Mouse (Mus musculus): ENCODE data around the gene Fam214b. TPM values are rescaled to one million over a fixed set of nuclear protein-coding genes. Genes with fewer than 3 reads are reported as not detected.
"Not testable (repeated sequence)": the region's sequence is repeated elsewhere in the genome, so short reads cannot be mapped to it uniquely, and the experiment has no call there.

Fam214b gene
- polyA plus RNA-seq, 1 experiment from 2014 or later = 8.1 TPM

DNA sequence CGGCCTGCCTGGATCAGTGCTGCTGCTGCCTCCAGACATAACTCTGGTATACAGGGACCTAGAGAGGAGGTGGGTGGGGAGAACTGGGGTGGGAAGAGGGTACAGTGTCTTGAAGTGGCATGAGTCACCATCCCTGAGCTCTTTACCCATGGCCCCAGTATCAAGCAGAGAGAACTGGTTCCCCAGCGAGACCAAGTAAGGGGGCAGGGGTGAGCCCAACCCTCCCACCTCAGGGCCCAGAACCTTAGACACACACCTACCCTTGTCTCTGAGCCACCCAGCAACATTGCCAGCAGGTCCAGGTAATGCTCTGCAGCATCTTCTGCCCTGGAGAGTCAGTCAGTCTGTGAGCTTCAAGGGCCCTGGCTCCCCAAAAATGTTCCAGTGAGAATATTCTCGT is 41.1 kb downstream of the Fam214b start:
- H3K4me1 ChIP-seq (replicated peaks; ENCODE audit: insufficient read depth, low read length) = no peaks in the 10 kb centered on the region
- no peak overlapping the region for H3K27ac ChIP-seq
- no peak overlapping the region for H3K4me3 ChIP-seq (replicated peaks; ENCODE audit: low read depth, low read length)
- no peaks in the 10 kb centered on the region for H3K9me3 ChIP-seq (replicated peaks; ENCODE audit: low read length)
- DNase-seq (ENCODE audit: low spot score) (no peak), ATAC-seq (replicated peaks; ENCODE audit: low FRiP score, low read depth) (no peak)
- no peak overlapping the region for H3K9ac ChIP-seq (ENCODE audit: low read depth, low read length)
- no peaks in the 10 kb centered on the region for H3K27me3 ChIP-seq (ENCODE audit: insufficient read depth, low read length)
- no peak overlapping the region for H3K4me2 ChIP-seq (ENCODE audit: low read length)
- TF ChIP-seq CTCF (IDR thresholded peaks at IDR 0.05; ENCODE audit: low read depth) = no peak
- WGBS = 91% methylated on average over 3 of the region's 3 CpGs
- 0 out of 2 replicates have a peak, but pooled peaks cover 3% of the 10 kb centered on the region for H3K36me3 ChIP-seq (ENCODE audit: insufficient read depth, low read length)

DNA sequence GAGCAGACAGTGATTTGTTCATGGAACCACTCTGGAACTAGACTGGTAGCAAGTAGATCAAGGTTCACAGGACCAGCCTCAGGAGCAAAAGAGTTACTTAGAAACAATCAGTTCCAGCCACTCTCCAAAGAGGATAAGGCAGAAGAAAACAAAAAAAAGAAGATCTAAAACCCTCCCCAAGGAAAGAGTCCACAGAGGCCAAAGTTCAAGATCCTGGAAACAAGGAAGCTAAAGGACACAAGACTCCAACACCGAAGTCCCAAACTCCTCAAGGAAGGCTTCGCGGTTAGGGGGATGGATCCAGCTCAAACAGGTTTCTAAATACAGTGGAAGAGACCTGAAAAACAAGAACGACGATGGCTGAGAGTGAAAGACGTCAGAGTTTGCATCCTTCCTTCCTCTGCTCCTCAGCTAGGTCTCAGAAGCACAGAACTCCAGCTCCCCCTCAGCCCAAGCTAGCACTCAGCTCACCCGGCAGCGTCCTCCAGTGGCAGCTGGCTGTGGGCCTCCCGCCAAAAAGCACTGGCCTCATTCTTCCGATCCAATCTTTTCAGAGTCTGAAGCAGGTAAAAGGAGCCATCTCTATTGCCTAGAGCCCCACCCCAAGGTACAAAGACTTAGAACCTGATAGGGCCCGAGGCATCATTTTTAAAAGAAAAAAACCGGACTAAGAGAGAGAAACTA is 43.1 kb downstream of the Fam214b start:
- Histone ChIP-seq H3K9me3 (replicated peaks; ENCODE audit: low read length) (no peaks in the 10 kb centered on the region), H3K27ac (no peak overlapping the region), H3K9ac (ENCODE audit: low read depth, low read length) (no peak overlapping the region), H3K4me2 (ENCODE audit: low read length) (no peak overlapping the region), H3K27me3 (ENCODE audit: insufficient read depth, low read length) (no peaks in the 10 kb centered on the region), H3K4me1 (replicated peaks; ENCODE audit: insufficient read depth, low read length) (peaks cover 10% of the 10 kb centered on the region), H3K4me3 (replicated peaks; ENCODE audit: low read depth, low read length) (no peak overlapping the region), H3K36me3 (ENCODE audit: insufficient read depth, low read length) (0 out of 2 replicates have a peak, but pooled peaks cover 3% of the 10 kb centered on the region)
- DNase-seq (ENCODE audit: low spot score) (no peak), ATAC-seq (replicated peaks; ENCODE audit: low FRiP score, low read depth) (no peak)
- TF ChIP-seq CTCF (IDR thresholded peaks at IDR 0.05; ENCODE audit: low read depth) = no peak
- WGBS = 71% methylated on average over 12 of the region's 12 CpGs

- H3K9ac ChIP-seq (ENCODE audit: low read depth, low read length) = no peak overlapping the region
- peaks cover 15% of the 10 kb centered on the region for H3K4me1 ChIP-seq (replicated peaks; ENCODE audit: insufficient read depth, low read length)
- H3K27ac ChIP-seq = no peak overlapping the region
Measured at GRCm38 (mm10) chr4:43001272-43001671, 44.7 kb downstream of the Fam214b start.

GRCm38 (mm10) chr4:43000141-43000986 is 45.7 kb downstream of the Fam214b start, which contains the start of gene Vcp:
Gene Vcp, minus strand, starts transcription at chr4:43000507.
- Histone ChIP-seq H3K4me2 (ENCODE audit: low read length) (peak within 1 kb of the TSS; percentile 56), H3K27ac (peak within 1 kb of the TSS; percentile 99), H3K9ac (ENCODE audit: low read depth, low read length) (peak within 1 kb of the TSS; percentile 96), H3K4me3 (replicated peaks; ENCODE audit: low read depth, low read length) (peak within 1 kb of the TSS; percentile 67), H3K4me1 (replicated peaks; ENCODE audit: insufficient read depth, low read length) (peaks cover 15% of the 10 kb centered on the region)
- H3K9me3 ChIP-seq (replicated peaks; ENCODE audit: low read length); H3K36me3 ChIP-seq (ENCODE audit: insufficient read depth, low read length); H3K27me3 ChIP-seq (ENCODE audit: insufficient read depth, low read length): not testable (repeated sequence)
- ATAC-seq (replicated peaks; ENCODE audit: low FRiP score, low read depth) = peak; percentile 97
- WGBS = 1% methylated on average over 45 of the region's 56 CpGs
- DNase-seq (ENCODE audit: low spot score) = peak; percentile 100

More at GRCm38 (mm10) chr4:43001272-43001671, 44.7 kb downstream of the Fam214b start:
- 91% methylated on average over 2 of the region's 2 CpGs for WGBS
- no peak for DNase-seq (ENCODE audit: low spot score)
- 0 out of 2 replicates have a peak, but pooled peaks cover 3% of the 10 kb centered on the region for H3K36me3 ChIP-seq (ENCODE audit: insufficient read depth, low read length)
- H3K4me2 ChIP-seq (ENCODE audit: low read length) = no peak overlapping the region
- no peaks in the 10 kb centered on the region for H3K27me3 ChIP-seq (ENCODE audit: insufficient read depth, low read length)
- TF ChIP-seq CTCF (IDR thresholded peaks at IDR 0.05; ENCODE audit: low read depth) = no peak
- no peak for ATAC-seq (replicated peaks; ENCODE audit: low FRiP score, low read depth)
- H3K4me3 ChIP-seq (replicated peaks; ENCODE audit: low read depth, low read length) = no peak overlapping the region
- no peaks in the 10 kb centered on the region for H3K9me3 ChIP-seq (replicated peaks; ENCODE audit: low read length)

DNA sequence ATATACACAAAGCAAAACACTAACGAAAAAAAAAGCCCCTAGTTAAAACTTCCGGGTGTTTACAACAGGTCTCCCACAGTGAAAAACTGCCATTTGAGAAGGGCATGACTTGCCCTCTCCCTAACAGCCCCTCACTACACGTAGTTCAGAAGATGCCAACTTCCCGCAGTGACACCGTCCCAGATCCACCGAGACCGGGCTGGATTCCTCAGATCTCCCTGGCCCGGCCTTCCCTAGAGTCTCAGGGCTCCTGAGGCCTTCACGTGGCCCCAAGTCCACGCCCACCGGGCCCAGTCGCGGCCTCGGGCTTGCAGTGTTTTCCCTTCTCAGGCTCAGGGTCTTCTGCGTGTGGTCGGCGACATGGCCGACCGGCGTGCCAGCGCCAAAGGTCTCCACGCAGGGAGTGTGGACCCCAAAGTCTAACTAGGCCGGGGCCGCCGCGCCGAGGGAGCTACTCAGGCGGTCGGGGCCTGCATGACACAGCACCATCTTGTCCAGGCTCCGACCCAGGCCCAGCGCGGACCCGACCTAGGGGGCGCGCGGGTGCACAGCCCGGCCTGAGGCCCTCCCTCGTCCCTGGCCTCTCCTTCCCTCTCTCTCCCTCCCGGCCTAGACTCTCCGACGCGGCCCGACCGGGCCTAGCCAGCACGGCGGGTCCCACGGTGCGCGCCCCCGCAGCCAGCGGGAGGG is 46.4 kb downstream of the Fam214b start:
- H3K9me3 ChIP-seq (replicated peaks; ENCODE audit: low read length) = no peaks in the 10 kb centered on the region
- peak overlapping the region; percentile 96 for H3K9ac ChIP-seq (ENCODE audit: low read depth, low read length)
- H3K4me3 ChIP-seq (replicated peaks; ENCODE audit: low read depth, low read length) = peak overlapping the region; percentile 67
- ATAC-seq (replicated peaks; ENCODE audit: low FRiP score, low read depth) (peak; percentile 78), DNase-seq (ENCODE audit: low spot score) (peak; percentile 83)
- H3K27me3 ChIP-seq (ENCODE audit: insufficient read depth, low read length) = no peaks in the 10 kb centered on the region
- peaks cover 7% of the 10 kb centered on the region; the same call in 1 of the 2 replicates for H3K36me3 ChIP-seq (ENCODE audit: insufficient read depth, low read length)
- under 1% methylated on average over 40 of the region's 51 CpGs for WGBS
- H3K27ac ChIP-seq = peak overlapping the region; percentile 99
- peak overlapping the region; percentile 56 for H3K4me2 ChIP-seq (ENCODE audit: low read length)
- peaks cover 15% of the 10 kb centered on the region for H3K4me1 ChIP-seq (replicated peaks; ENCODE audit: insufficient read depth, low read length)
- TF ChIP-seq CTCF (IDR thresholded peaks at IDR 0.05; ENCODE audit: low read depth) = peak; percentile 44; the same call in 1 of the 2 replicates

GRCm38 (mm10) chr4:42998022-42998421 is 48.0 kb downstream of the Fam214b start:
- Histone ChIP-seq H3K27me3 (ENCODE audit: insufficient read depth, low read length) (no peaks in the 10 kb centered on the region), H3K4me3 (replicated peaks; ENCODE audit: low read depth, low read length) (0 out of 2 replicates have a peak overlapping the region, but pooled peaks have one; percentile 67), H3K36me3 (ENCODE audit: insufficient read depth, low read length) (peaks cover 22% of the 10 kb centered on the region), H3K4me2 (ENCODE audit: low read length) (peak overlapping the region; percentile 56), H3K9ac (ENCODE audit: low read depth, low read length) (0 out of 2 replicates have a peak overlapping the region, but pooled peaks have one; percentile 96), H3K9me3 (replicated peaks; ENCODE audit: low read length) (no peaks in the 10 kb centered on the region), H3K4me1 (replicated peaks; ENCODE audit: insufficient read depth, low read length) (peaks cover 15% of the 10 kb centered on the region), H3K27ac (no peak overlapping the region)
- ATAC-seq (replicated peaks; ENCODE audit: low FRiP score, low read depth) = no peak
- 47% methylated on average over 2 of the region's 2 CpGs for WGBS
- no peak for TF ChIP-seq CTCF (IDR thresholded peaks at IDR 0.05; ENCODE audit: low read depth)
- no peak for DNase-seq (ENCODE audit: low spot score)
